Mouse (Mus musculus) intestine, embryonic 14.5 days (tissue): Measurements from ENCODE around the gene Gpatch2. TPM values are rescaled to one million over a fixed set of nuclear protein-coding genes. Genes with fewer than 3 reads are reported as not detected.

ENCODE experiments used
- ATAC-seq: fragments of 200-750 bp; cut with Nextera tagmentation; replicated peaks from 2 replicates; pipeline ENCODE4 v1.8.0; 2017; ENCODE audit warnings: low read depth, moderate number of reproducible peaks, moderate TSS enrichment, moderate library complexity; ENCODE audit not compliant: low FRiP score, low TSS enrichment
- DNase-seq: peaks from one replicate; pipeline ENCODE4 v3.0.0-alpha.2; 2018; ENCODE audit warnings: low spot score
- H3K27ac ChIP-seq: fragments of 300-500 bp; sonication (generic); 2 replicates; pipeline ENCODE4 v1.5.1; 2014; ENCODE audit warnings: low read depth, mild to moderate bottlenecking, control low read depth
- H3K27me3 ChIP-seq: fragments of 300-500 bp; sonication (generic); replicated peaks from 2 replicates; pipeline ENCODE4 v1.6.1; 2014; ENCODE audit warnings: low read length, control low read depth; ENCODE audit not compliant: control insufficient read depth, insufficient read depth
- H3K36me3 ChIP-seq: fragments of 300-500 bp; sonication (generic); 2 replicates; pipeline ENCODE4 v1.6.1; 2014; ENCODE audit warnings: low read length, control low read depth; ENCODE audit not compliant: control insufficient read depth, insufficient read depth
- H3K4me1 ChIP-seq: fragments of 300-500 bp; sonication (generic); replicated peaks from 2 replicates; pipeline ENCODE4 v1.6.1; 2014; ENCODE audit warnings: low read length, control low read depth, mixed read lengths; ENCODE audit not compliant: control insufficient read depth, insufficient read depth
- H3K4me2 ChIP-seq: fragments of 300-500 bp; sonication (generic); 2 replicates; pipeline ENCODE4 v1.6.1; 2014; ENCODE audit warnings: low read length
- H3K4me3 ChIP-seq: fragments of 300-500 bp; sonication (generic); 2 replicates; pipeline ENCODE4 v1.5.1; 2014; ENCODE audit warnings: low read depth, low read length, control low read depth, mixed read lengths
- H3K9ac ChIP-seq: fragments of 300-500 bp; sonication (generic); 2 replicates; pipeline ENCODE4 v1.6.1; 2014; ENCODE audit warnings: mild to moderate bottlenecking, low read length
- H3K9me3 ChIP-seq: fragments of 300-500 bp; sonication (generic); 2 replicates; pipeline ENCODE4 v1.6.1; 2016; ENCODE audit warnings: low read length, control low read depth; ENCODE audit not compliant: control insufficient read depth
- WGBS: fragments of 180-500 bp; shearing (Covaris S2); extraction: QIAGEN DNeasy Blood & Tissue Kit; methylation state at CpG from one replicate; pipeline ENCODE4 v1.1.7; 2014; 5-methylcytosine and 5-hydroxymethylcytosine counted together
- polyA plus RNA-seq: library from polyadenylated mRNA; unstranded; fragments of >200 nt; fragmentation: Nextera tagmentation; extraction: Ambion mirVana; gene quantifications from 2 replicates; pipeline ENCODE4 v1.2.1, GENCODE M21; 2014

The Gpatch2 gene
- polyA plus RNA-seq, 1 experiment from 2014 or later, result 21.1 TPM

- H3K9ac ChIP-seq, result no peak overlapping the region
- no peaks in the 10 kb centered on the region for H3K27me3 ChIP-seq
- no peaks in the 10 kb centered on the region; the same call in 1 of the 2 replicates for H3K4me1 ChIP-seq
- H3K27ac ChIP-seq, result no peak overlapping the region
- no peaks in the 10 kb centered on the region for H3K9me3 ChIP-seq
- no peak overlapping the region for H3K4me2 ChIP-seq
- 73% methylated on average over 6 of the region's 6 CpGs for WGBS
- DNase-seq, result no peak
- ATAC-seq, result no peak
- no peak overlapping the region for H3K4me3 ChIP-seq
- peaks cover 16% of the 10 kb centered on the region for H3K36me3 ChIP-seq
Observed at GRCm38 (mm10) chr1:187236296-187236695, 21.0 kb downstream of the Gpatch2 start.

GRCm38 (mm10) chr1:187238061-187238460, 22.8 kb downstream of the Gpatch2 start:
- H3K27me3 ChIP-seq, result no peaks in the 10 kb centered on the region
- H3K9ac ChIP-seq, result no peak overlapping the region
- H3K36me3 ChIP-seq, result peaks cover 14% of the 10 kb centered on the region
- no peak overlapping the region for H3K4me2 ChIP-seq
- no peak overlapping the region for H3K4me3 ChIP-seq
- H3K4me1 ChIP-seq, result no peaks in the 10 kb centered on the region; the same call in 1 of the 2 replicates
- DNase-seq (no peak), ATAC-seq (no peak)
- WGBS, result 91% methylated on average over 4 of the region's 4 CpGs
- no peak overlapping the region for H3K27ac ChIP-seq
- no peaks in the 10 kb centered on the region for H3K9me3 ChIP-seq

- DNase-seq (no peak), ATAC-seq (no peak)
- H3K9me3 ChIP-seq, result no peaks in the 10 kb centered on the region
- H3K9ac ChIP-seq, result no peak overlapping the region
- H3K4me3 ChIP-seq, result no peak overlapping the region
- H3K27ac ChIP-seq, result no peak overlapping the region
- 87% methylated on average over 3 of the region's 3 CpGs for WGBS
- 0 out of 2 replicates have a peak, but pooled peaks cover 5% of the 10 kb centered on the region for H3K36me3 ChIP-seq
- no peak overlapping the region for H3K4me2 ChIP-seq
- H3K4me1 ChIP-seq, result no peaks in the 10 kb centered on the region
- H3K27me3 ChIP-seq, result no peaks in the 10 kb centered on the region
Observed at GRCm38 (mm10) chr1:187240304-187240703, 25.0 kb downstream of the Gpatch2 start.

- no peak for ATAC-seq
- no peaks in the 10 kb centered on the region for H3K9me3 ChIP-seq
- no peaks in the 10 kb centered on the region for H3K27me3 ChIP-seq
- no peak overlapping the region for H3K27ac ChIP-seq
- H3K9ac ChIP-seq, result no peak overlapping the region
- H3K36me3 ChIP-seq, result 0 out of 2 replicates have a peak, but pooled peaks cover 3% of the 10 kb centered on the region
- no peak overlapping the region for H3K4me3 ChIP-seq
- WGBS, result 82% methylated on average over 5 of the region's 5 CpGs
- no peaks in the 10 kb centered on the region for H3K4me1 ChIP-seq
- no peak overlapping the region for H3K4me2 ChIP-seq
- no peak for DNase-seq
Observed at GRCm38 (mm10) chr1:187241329-187241728, 26.0 kb downstream of the Gpatch2 start.

GRCm38 (mm10) chr1:187244734-187245133, 29.4 kb downstream of the Gpatch2 start:
- H3K9ac ChIP-seq, result no peak overlapping the region
- H3K9me3 ChIP-seq, result no peaks in the 10 kb centered on the region
- 91% methylated on average over 5 of the region's 5 CpGs for WGBS
- H3K27ac ChIP-seq, result no peak overlapping the region
- no peaks in the 10 kb centered on the region for H3K27me3 ChIP-seq
- DNase-seq (no peak), ATAC-seq (no peak)
- H3K36me3 ChIP-seq, result no peaks in the 10 kb centered on the region
- H3K4me3 ChIP-seq, result no peak overlapping the region
- H3K4me1 ChIP-seq, result no peaks in the 10 kb centered on the region
- no peak overlapping the region for H3K4me2 ChIP-seq

- Histone ChIP-seq H3K4me2 (no peak overlapping the region), H3K9ac (no peak overlapping the region), H3K4me1 (no peaks in the 10 kb centered on the region), H3K4me3 (no peak overlapping the region), H3K9me3 (no peaks in the 10 kb centered on the region), H3K36me3 (no peaks in the 10 kb centered on the region; the same call in 1 of the 2 replicates), H3K27ac (no peak overlapping the region), H3K27me3 (no peaks in the 10 kb centered on the region)
- WGBS, result 94% methylated on average over 1 of the region's 1 CpGs
- ATAC-seq (no peak), DNase-seq (no peak)
Observed at GRCm38 (mm10) chr1:187250741-187251262, 35.5 kb downstream of the Gpatch2 start.

GRCm38 (mm10) chr1:187258756-187259155, 43.4 kb downstream of the Gpatch2 start:
- no peak for DNase-seq
- no peak overlapping the region for H3K27ac ChIP-seq
- H3K4me1 ChIP-seq, result no peaks in the 10 kb centered on the region
- no peaks in the 10 kb centered on the region; the same call in 1 of the 2 replicates for H3K36me3 ChIP-seq
- no peak overlapping the region for H3K4me2 ChIP-seq
- no peak for ATAC-seq
- WGBS, result 86% methylated on average over 4 of the region's 4 CpGs
- H3K9ac ChIP-seq, result no peak overlapping the region
- no peaks in the 10 kb centered on the region for H3K9me3 ChIP-seq
- no peaks in the 10 kb centered on the region for H3K27me3 ChIP-seq
- H3K4me3 ChIP-seq, result no peak overlapping the region

GRCm38 (mm10) chr1:187267601-187268000, 52.3 kb downstream of the Gpatch2 start:
- no peak for DNase-seq

More at GRCm38 (mm10) chr1:187267601-187268000, 52.3 kb downstream of the Gpatch2 start:
- no peaks in the 10 kb centered on the region for H3K9me3 ChIP-seq
- no peaks in the 10 kb centered on the region for H3K4me1 ChIP-seq
- no peak overlapping the region for H3K4me2 ChIP-seq
- H3K36me3 ChIP-seq, result no peaks in the 10 kb centered on the region
- 65% methylated on average over 4 of the region's 4 CpGs for WGBS
- no peaks in the 10 kb centered on the region for H3K27me3 ChIP-seq
- H3K27ac ChIP-seq, result no peak overlapping the region
- H3K9ac ChIP-seq, result no peak overlapping the region
- no peak overlapping the region for H3K4me3 ChIP-seq
- no peak for ATAC-seq
